Mouse (Mus musculus) kidney, adult 18-20 months (tissue): ENCODE measurements around the gene Iba57.
"Not testable (repeated sequence)": the region's sequence is repeated elsewhere in the genome, so short reads cannot be mapped to it uniquely, and the experiment has no call there.

Experiments used
- DNase-seq: peaks from one replicate; pipeline ENCODE4 v3.0.0; 2021

Iba57 gene

GRCm38 (mm10) chr11:59163255-59164236, at the start of gene Iba57:
Iba57 (minus strand) TSS chr11:59163739.
- DNase-seq: peak; percentile 97

- DNase-seq: no peak
Observed at GRCm38 (mm10) chr11:59212892-59213494, 49.5 kb upstream of the Iba57 start.

- DNase-seq: not testable (repeated sequence)
Observed at GRCm38 (mm10) chr11:59212320-59212719, 48.8 kb upstream of the Iba57 start.

- not testable (repeated sequence) for DNase-seq
Observed at GRCm38 (mm10) chr11:59211561-59211960, 48.0 kb upstream of the Iba57 start.

GRCm38 (mm10) chr11:59210020-59210419, 46.5 kb upstream of the Iba57 start:
- no peak for DNase-seq

- no peak for DNase-seq
Observed at GRCm38 (mm10) chr11:59209580-59209979, 46.0 kb upstream of the Iba57 start.

- peak; percentile 77 for DNase-seq
Observed at GRCm38 (mm10) chr11:59209003-59209441, 45.5 kb upstream of the Iba57 start.

GRCm38 (mm10) chr11:59208153-59208831, 44.8 kb upstream of the Iba57 start, which contains the start of gene 2310033P09Rik:
2310033P09Rik (plus strand) TSS chr11:59208321.
- peak; percentile 93 for DNase-seq

- peak; percentile 95 for DNase-seq
Observed at GRCm38 (mm10) chr11:59202081-59202995, 38.8 kb upstream of the Iba57 start, which contains the start of gene Mrpl55. Mrpl55 (plus strand) TSS chr11:59202486.

GRCm38 (mm10) chr11:59201216-59202002, 37.9 kb upstream of the Iba57 start:
- no peak for DNase-seq

- DNase-seq: no peak
Observed at GRCm38 (mm10) chr11:59196230-59196629, 32.7 kb upstream of the Iba57 start.

- no peak for DNase-seq
Observed at GRCm38 (mm10) chr11:59192059-59192386, 28.5 kb upstream of the Iba57 start, which contains the start of gene Guk1. Guk1 (minus strand) TSS chr11:59192212.

- DNase-seq: peak; percentile 91
Observed at GRCm38 (mm10) chr11:59191231-59192058, 27.9 kb upstream of the Iba57 start.

- no peak for DNase-seq
Observed at GRCm38 (mm10) chr11:59187706-59188105, 24.2 kb upstream of the Iba57 start.

GRCm38 (mm10) chr11:59185490-59185889, 22.0 kb upstream of the Iba57 start:
- no peak for DNase-seq

- DNase-seq: peak; percentile 60
Observed at GRCm38 (mm10) chr11:59183821-59184220, 20.3 kb upstream of the Iba57 start.

GRCm38 (mm10) chr11:59182864-59183331, 19.4 kb upstream of the Iba57 start, which contains the start of gene Gjc2:
Gjc2 (minus strand) TSS chr11:59183213.
- peak; percentile 40 for DNase-seq

GRCm38 (mm10) chr11:59176921-59177320, 13.4 kb upstream of the Iba57 start:
- DNase-seq: no peak

- DNase-seq: no peak
Observed at GRCm38 (mm10) chr11:59176475-59176874, 12.9 kb upstream of the Iba57 start.
